Mouse (Mus musculus) forebrain, embryonic 12.5 days (tissue): ENCODE measurements around the gene Tekt4. TPM values are rescaled to one million over a fixed set of nuclear protein-coding genes. Genes with fewer than 3 reads are reported as not detected.

Experiments used
- ATAC-seq: fragments of 200-750 bp; cut with Nextera tagmentation; 2 replicates; pipeline ENCODE4 v1.8.0; 2017; ENCODE audit warnings: moderate TSS enrichment; ENCODE audit not compliant: low FRiP score
- H3K27ac ChIP-seq: fragments of 300-500 bp; sonication (generic); 2 replicates; pipeline ENCODE4 v1.5.1; 2016; ENCODE audit warnings: mild to moderate bottlenecking
- H3K27me3 ChIP-seq: fragments of 300-500 bp; sonication (generic); 2 replicates; pipeline ENCODE4 v1.6.1; 2016; ENCODE audit warnings: mild to moderate bottlenecking
- H3K36me3 ChIP-seq: fragments of 300-500 bp; sonication (generic); replicated peaks from 2 replicates; pipeline ENCODE4 v1.6.1; 2016; ENCODE audit warnings: mild to moderate bottlenecking
- H3K4me1 ChIP-seq: fragments of 300-500 bp; sonication (generic); 2 replicates; pipeline ENCODE4 v1.6.1; 2016
- H3K4me2 ChIP-seq: fragments of 300-500 bp; sonication (generic); 2 replicates; pipeline ENCODE4 v1.6.1; 2016; ENCODE audit warnings: mild to moderate bottlenecking, moderate library complexity
- H3K4me3 ChIP-seq: fragments of 300-500 bp; sonication (generic); replicated peaks from 2 replicates; pipeline ENCODE4 v1.5.1; 2016; ENCODE audit warnings: mild to moderate bottlenecking
- H3K9ac ChIP-seq: fragments of 300-500 bp; sonication (generic); 2 replicates; pipeline ENCODE4 v1.6.1; 2016; ENCODE audit warnings: mild to moderate bottlenecking
- H3K9me3 ChIP-seq: fragments of 300-500 bp; sonication (generic); 2 replicates; pipeline ENCODE4 v1.6.1; 2016
- WGBS: fragments of 180-500 bp; shearing (Covaris S2); methylation state at CpG from one replicate; pipeline ENCODE4 v1.1.7; 2016; 5-methylcytosine and 5-hydroxymethylcytosine counted together
- polyA plus RNA-seq: library from polyadenylated mRNA; unstranded; fragments of >200 nt; fragmentation: Nextera tagmentation; extraction: Ambion mirVana; gene quantifications from 2 replicates; pipeline ENCODE4 v1.2.1, GENCODE M21; 2016

The Tekt4 gene
- 0.19 and 0.31 TPM in 2 replicates for polyA plus RNA-seq

DNA sequence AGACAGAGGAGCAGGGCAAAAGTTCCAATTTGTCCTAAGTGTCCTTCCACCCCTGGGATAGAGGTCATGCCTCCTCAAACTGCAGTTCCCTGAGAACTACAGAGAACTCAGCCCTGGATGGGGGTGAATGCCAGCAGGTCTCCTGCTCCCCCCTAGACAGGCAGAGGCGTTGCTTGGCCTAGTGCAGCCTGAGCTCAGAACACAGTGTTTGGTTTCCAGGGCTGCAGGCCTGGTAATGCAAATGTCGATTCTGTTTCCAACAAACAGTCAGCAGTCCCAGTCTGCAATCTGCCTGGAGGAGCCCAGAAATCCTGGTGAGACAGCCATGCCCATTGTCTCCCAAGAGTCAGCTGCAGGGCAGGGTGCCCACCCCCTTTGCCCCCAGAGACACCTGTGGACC, at the start of gene Tekt4:
Gene Tekt4 (plus strand): TSS at position 344 of the 400 bp plus-strand sequence.
- Histone ChIP-seq H3K9ac (peak within 1 kb of the TSS; percentile 13; the same call in 1 of the 2 replicates), H3K9me3 (no peaks in the 10 kb centered on the region), H3K4me3 (no peak within 1 kb of the TSS), H3K27ac (no peak within 1 kb of the TSS), H3K4me1 (0 out of 2 replicates have a peak, but pooled peaks cover 5% of the 10 kb centered on the region), H3K36me3 (no peaks in the 10 kb centered on the region), H3K4me2 (no peak within 1 kb of the TSS), H3K27me3 (peaks cover 14% of the 10 kb centered on the region; the same call in 1 of the 2 replicates)
- 61% methylated on average over 2 of the region's 2 CpGs for WGBS
- ATAC-seq, result no peak

DNA sequence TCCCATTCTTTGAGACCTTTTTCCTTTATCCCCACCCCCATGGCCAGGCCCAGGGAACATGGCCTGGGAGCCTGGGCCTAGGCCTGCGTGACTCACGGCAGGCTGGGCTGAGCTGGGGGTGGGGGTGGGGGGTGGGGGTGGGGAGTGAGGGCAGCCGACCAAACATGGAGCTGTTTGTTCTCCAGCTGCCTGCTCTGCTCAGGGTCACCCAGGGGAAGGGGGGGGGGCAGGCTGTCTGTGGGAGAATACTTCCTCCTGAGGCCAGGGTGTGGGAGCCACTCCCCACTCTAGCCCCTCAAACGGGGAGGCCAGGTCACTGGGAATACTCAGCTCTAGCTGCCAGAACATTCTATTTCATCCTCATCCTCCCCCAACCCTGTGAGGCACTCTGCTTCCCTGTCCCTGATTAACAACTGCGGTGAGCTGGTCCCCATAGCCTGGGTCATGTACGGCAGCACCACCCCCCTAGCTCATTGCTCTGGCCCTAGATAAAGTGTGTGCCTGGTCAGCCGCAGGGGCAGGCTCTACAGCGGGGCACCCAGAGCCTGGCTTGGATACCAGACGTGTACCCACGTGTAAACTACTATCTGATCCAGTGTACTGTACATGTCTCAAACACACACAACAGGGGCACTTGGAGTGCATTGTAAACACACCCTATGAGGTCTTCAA, 49.1 kb upstream of the Tekt4 start:
- Histone ChIP-seq H3K4me1 (peaks cover 78% of the 10 kb centered on the region), H3K4me2 (peak overlapping the region; percentile 15; the same call in 1 of the 2 replicates), H3K27me3 (peaks cover 94% of the 10 kb centered on the region), H3K9me3 (no peaks in the 10 kb centered on the region), H3K9ac (peak overlapping the region; percentile 40; the same call in 1 of the 2 replicates), H3K27ac (peak overlapping the region; percentile 75), H3K4me3 (no peak overlapping the region), H3K36me3 (no peaks in the 10 kb centered on the region)
- 0 out of 2 replicates have a peak, but pooled peaks have one; percentile 31 for ATAC-seq
- WGBS, result 3% methylated on average over 9 of the region's 10 CpGs

DNA sequence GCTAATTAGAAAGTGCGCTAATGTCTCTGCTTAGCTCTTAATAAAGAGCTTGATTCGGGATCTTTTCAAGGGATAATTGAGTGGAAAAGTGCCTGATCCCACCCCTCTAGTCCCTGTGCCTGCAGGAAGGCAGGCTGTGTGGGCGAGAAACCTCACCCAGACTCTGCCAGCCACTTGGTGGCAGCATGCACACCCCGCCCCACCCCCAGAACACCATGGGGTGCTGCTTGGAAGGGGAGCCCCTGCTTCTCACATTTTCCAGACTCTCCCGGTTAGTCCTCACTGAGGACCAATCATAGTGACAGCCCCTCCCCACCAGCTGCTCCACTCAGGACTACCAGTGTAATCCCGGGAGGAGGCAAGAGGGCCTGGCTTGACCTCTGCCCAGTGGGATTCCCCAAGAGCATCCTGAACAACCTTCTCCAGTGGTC, 48.4 kb upstream of the Tekt4 start:
- peak overlapping the region; percentile 15; the same call in 1 of the 2 replicates for H3K4me2 ChIP-seq
- H3K27ac ChIP-seq, result peak overlapping the region; percentile 75
- H3K9me3 ChIP-seq, result no peaks in the 10 kb centered on the region
- H3K36me3 ChIP-seq, result no peaks in the 10 kb centered on the region
- H3K4me1 ChIP-seq, result peaks cover 84% of the 10 kb centered on the region
- 6% methylated on average over 6 of the region's 6 CpGs for WGBS
- no peak overlapping the region for H3K9ac ChIP-seq
- H3K4me3 ChIP-seq, result no peak overlapping the region
- H3K27me3 ChIP-seq, result peaks cover 93% of the 10 kb centered on the region
- ATAC-seq, result peak; percentile 45

DNA sequence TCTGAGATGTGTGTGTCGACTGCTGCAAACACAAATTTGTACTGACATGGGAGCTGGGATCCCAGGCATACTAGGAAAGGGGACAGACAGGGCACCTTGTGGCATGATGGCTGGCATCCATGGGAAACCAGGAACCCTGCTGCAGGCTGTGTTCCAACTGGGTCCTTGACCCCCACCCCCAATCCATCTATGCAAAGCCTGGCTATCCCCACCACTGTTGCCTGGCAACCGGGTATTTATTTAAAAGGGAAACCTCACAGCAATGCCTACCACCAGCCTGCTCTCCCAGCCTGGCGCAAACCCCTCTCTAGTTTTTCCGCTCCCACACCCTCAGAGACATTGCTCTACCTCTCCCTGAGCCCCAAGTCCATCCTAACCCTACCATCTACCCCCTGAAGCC, 47.1 kb upstream of the Tekt4 start:
- Histone ChIP-seq H3K9me3 (no peaks in the 10 kb centered on the region), H3K27ac (0 out of 2 replicates have a peak overlapping the region, but pooled peaks have one; percentile 13), H3K27me3 (peaks cover 89% of the 10 kb centered on the region), H3K36me3 (no peaks in the 10 kb centered on the region), H3K4me2 (no peak overlapping the region), H3K4me1 (peaks cover 78% of the 10 kb centered on the region), H3K9ac (no peak overlapping the region), H3K4me3 (no peak overlapping the region)
- no peak for ATAC-seq
- 69% methylated on average over 4 of the region's 4 CpGs for WGBS

DNA sequence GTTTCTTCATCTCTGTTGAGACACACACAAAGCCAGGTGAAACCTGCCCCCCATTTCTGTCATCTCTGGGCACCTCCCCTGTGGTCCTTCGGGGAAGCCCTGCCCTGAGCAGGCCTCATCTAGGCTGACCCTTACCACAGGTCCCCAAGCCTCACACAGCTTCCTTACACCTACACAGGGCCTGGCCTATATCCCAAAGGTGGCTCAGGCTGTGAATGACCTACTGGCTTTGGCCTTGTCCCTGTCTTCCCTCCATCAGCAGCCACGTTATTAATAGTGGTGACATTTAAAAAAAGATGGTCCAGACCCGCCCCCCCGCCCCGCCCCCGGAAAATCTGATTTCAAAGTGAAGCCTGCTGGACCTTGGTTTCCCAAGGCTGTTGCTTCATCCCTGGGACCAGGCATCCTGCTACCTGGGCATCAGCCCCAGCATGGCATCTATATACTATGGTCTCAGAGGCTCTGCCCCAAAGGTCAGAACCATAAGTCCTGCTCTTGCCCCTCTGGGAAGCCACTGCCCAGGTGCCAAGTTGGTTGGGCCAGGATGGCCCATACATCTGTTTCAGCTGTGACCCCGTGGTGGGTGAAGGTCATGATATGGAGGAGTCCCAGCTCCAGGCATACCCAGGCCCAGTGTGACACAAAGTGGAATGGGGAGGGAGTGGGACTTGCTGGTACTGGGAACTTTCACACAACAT, 46.0 kb upstream of the Tekt4 start:
- Histone ChIP-seq H3K27me3 (peaks cover 80% of the 10 kb centered on the region), H3K27ac (no peak overlapping the region), H3K36me3 (no peaks in the 10 kb centered on the region), H3K9ac (no peak overlapping the region), H3K4me3 (no peak overlapping the region), H3K4me2 (no peak overlapping the region), H3K9me3 (no peaks in the 10 kb centered on the region), H3K4me1 (peaks cover 76% of the 10 kb centered on the region)
- WGBS, result 89% methylated on average over 7 of the region's 7 CpGs
- ATAC-seq, result no peak

DNA sequence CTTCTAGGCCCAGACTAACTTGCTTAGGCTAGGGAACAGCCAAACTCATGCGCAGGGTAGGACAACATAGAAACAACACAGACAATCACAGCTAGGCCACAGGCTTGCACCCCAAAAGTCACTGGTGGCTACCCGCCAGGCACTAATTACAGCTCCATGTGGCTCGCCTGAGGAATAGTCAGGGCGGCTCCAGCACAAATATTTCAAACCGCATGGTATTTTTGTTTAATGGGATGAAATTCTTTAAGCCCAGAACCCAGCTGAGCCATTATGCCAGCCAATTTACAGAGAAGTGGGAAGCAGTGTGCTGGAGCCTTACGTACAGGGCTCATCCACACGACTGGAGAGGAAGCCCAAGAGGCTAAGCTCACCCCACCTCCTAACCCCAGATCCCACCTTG, 44.8 kb upstream of the Tekt4 start:
- H3K9ac ChIP-seq, result no peak overlapping the region
- H3K27me3 ChIP-seq, result peaks cover 75% of the 10 kb centered on the region
- no peak overlapping the region for H3K4me3 ChIP-seq
- ATAC-seq, result no peak
- H3K9me3 ChIP-seq, result no peaks in the 10 kb centered on the region
- WGBS, result 48% methylated on average over 7 of the region's 7 CpGs
- peaks cover 75% of the 10 kb centered on the region for H3K4me1 ChIP-seq
- H3K4me2 ChIP-seq, result no peak overlapping the region
- no peaks in the 10 kb centered on the region for H3K36me3 ChIP-seq
- peak overlapping the region; percentile 31 for H3K27ac ChIP-seq

DNA sequence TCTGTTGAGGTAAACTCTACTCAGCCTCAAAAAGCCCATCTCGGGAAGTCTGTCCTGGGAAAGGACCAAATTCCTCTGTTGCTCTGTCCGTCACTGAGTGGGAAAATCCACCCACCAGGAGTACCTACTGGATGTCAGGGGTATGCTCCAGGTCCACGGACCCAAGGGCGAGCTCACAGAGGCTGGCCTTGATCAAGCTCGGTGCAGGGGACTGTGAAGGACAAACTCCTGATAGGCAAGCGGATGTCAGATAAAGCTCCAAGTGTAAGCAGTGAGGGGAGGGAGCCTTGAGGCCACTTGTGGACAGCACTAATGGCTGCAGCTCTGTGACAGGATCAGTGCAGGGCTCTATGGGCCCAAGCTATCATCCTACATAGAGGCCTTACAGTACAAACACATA, 44.2 kb upstream of the Tekt4 start:
- no peak overlapping the region; the same call in 1 of the 2 replicates for H3K27ac ChIP-seq
- WGBS, result 80% methylated on average over 6 of the region's 6 CpGs
- H3K4me2 ChIP-seq, result no peak overlapping the region
- peaks cover 75% of the 10 kb centered on the region for H3K4me1 ChIP-seq
- no peak overlapping the region for H3K9ac ChIP-seq
- H3K27me3 ChIP-seq, result peaks cover 71% of the 10 kb centered on the region
- H3K36me3 ChIP-seq, result no peaks in the 10 kb centered on the region
- H3K9me3 ChIP-seq, result no peaks in the 10 kb centered on the region
- H3K4me3 ChIP-seq, result no peak overlapping the region
- no peak for ATAC-seq

DNA sequence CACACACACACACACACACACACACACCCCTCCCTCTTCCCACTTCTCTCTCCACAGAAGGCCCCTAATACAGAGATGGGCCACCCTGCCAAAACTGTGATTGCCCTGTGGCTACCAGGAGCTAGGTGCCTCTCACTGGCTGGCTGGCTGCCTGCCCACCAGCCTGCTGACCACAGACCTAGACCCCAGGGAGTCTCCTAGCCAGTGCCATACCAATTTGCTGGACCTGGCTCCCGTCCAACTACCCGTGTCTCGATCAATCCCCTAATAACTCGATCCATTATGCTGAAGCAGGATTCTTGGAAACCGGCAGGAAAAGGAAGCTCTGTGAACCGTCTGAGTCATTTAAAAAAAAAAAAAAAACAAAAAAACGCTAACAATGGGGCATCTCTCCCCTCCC, 43.6 kb upstream of the Tekt4 start:
- peaks cover 75% of the 10 kb centered on the region for H3K4me1 ChIP-seq

DNA sequence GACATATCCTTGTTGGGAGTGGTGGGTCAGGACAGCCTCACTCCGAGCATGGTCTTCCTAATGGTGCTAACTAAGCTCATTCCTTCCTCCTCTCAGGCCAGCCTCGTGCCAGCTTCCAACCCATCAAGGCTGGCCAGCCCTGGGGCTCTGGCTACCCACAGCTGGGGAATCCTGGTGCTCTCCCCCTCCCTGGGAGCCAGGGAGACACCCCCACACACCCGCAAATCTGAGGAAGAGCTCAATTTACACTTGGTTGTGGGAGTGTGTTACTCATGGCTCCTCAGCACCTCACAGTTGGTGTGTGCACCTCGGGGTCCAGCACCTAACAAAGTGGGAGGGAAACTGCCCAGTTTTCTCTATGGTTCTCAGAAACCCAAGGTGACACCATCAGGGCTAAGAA, 43.2 kb upstream of the Tekt4 start:
- WGBS, result 75% methylated on average over 4 of the region's 4 CpGs

More for the DNA sequence above, 43.6 kb upstream of the Tekt4 start:
- Histone ChIP-seq H3K9me3 (no peaks in the 10 kb centered on the region), H3K9ac (no peak overlapping the region), H3K36me3 (no peaks in the 10 kb centered on the region), H3K27ac (peak overlapping the region; percentile 50; the same call in 1 of the 2 replicates), H3K4me2 (no peak overlapping the region), H3K27me3 (peaks cover 66% of the 10 kb centered on the region), H3K4me3 (no peak overlapping the region)
- 47% methylated on average over 7 of the region's 7 CpGs for WGBS
- ATAC-seq, result no peak

DNA sequence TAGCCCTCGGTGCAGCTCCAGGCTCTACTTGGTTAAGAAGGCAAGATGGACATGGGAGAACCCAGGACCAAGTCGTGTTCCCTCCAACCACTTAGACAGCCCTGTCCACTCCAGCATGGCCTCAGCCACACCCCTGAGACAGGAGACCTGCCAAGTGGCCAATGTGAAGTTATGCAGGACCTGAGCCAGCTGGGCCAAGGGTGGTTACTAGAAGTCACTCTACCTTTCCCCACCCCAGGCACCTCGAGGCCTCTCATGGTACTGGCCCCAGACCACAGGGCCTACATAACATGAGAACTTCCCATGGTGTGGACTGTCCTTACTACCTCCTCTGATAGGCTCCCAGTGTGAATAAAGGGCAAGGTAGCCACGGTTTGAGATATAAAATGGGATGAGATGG, 40.2 kb upstream of the Tekt4 start:
- no peak overlapping the region for H3K4me2 ChIP-seq
- H3K27ac ChIP-seq, result no peak overlapping the region
- H3K27me3 ChIP-seq, result peaks cover 35% of the 10 kb centered on the region
- no peak overlapping the region for H3K4me3 ChIP-seq
- no peak for ATAC-seq
- 77% methylated on average over 4 of the region's 4 CpGs for whole genome bisulfite sequencing
- H3K9ac ChIP-seq, result no peak overlapping the region
- H3K4me1 ChIP-seq, result peaks cover 77% of the 10 kb centered on the region
- no peaks in the 10 kb centered on the region for H3K9me3 ChIP-seq
- no peaks in the 10 kb centered on the region for H3K36me3 ChIP-seq

More for the DNA sequence above, 43.2 kb upstream of the Tekt4 start:
- Histone ChIP-seq H3K36me3 (no peaks in the 10 kb centered on the region), H3K9ac (no peak overlapping the region), H3K27me3 (peaks cover 64% of the 10 kb centered on the region), H3K9me3 (no peaks in the 10 kb centered on the region), H3K4me2 (no peak overlapping the region), H3K27ac (no peak overlapping the region), H3K4me3 (no peak overlapping the region), H3K4me1 (peaks cover 75% of the 10 kb centered on the region)
- no peak for ATAC-seq

DNA sequence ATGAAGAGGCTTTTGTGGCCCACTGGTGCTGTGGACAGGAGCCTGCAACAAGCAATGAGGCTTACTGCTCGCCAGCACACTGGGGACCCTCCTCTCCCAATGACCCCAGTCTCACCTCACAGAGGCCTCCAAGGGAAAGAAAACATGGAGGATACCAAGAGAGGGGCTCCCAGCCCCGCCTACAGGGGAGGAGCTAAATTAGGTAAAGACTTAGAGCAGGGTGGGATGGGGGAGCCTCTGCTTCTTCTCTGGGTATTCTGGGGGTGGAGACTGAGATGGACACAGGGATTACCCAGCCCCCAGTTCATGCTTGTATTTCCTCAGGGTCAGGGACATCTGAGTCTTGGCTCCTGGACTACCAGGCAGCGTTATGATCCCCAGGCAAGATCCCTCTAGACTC, 39.5 kb upstream of the Tekt4 start:
- Histone ChIP-seq H3K4me2 (no peak overlapping the region), H3K27me3 (peaks cover 28% of the 10 kb centered on the region), H3K36me3 (no peaks in the 10 kb centered on the region), H3K4me1 (peaks cover 78% of the 10 kb centered on the region), H3K27ac (peak overlapping the region; percentile 72), H3K4me3 (no peak overlapping the region), H3K9ac (no peak overlapping the region), H3K9me3 (no peaks in the 10 kb centered on the region)
- ATAC-seq, result no peak
- 41% methylated on average over 3 of the region's 3 CpGs for WGBS

DNA sequence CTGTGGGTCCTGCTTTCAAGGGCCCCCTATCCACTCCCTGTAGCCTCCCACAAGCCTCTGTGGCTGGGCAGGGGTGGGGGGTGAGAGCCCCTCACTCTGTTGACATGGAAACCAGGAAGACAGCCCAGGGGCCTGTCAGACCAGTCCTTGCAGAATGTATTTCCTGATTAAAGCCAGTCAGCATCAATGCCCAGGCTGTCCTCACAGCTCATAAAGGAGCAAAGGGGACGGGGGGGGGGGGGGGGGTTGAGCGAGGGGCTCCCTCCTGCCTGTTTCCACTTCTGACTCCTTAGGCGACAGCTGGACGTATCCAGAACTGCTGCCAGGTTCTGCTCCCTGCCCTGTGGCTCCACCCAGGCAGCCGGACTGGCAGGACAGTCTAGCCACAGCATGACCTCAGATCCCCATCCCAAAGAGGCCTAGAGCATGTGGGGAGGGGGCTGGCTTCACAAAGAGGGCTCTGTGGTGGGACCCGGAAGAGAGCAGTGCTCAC, 38.9 kb upstream of the Tekt4 start:
- H3K9ac ChIP-seq, result peak overlapping the region; percentile 33; the same call in 1 of the 2 replicates
- no peak overlapping the region for H3K4me3 ChIP-seq
- H3K4me2 ChIP-seq, result peak overlapping the region; percentile 29; the same call in 1 of the 2 replicates
- 0% methylated on average over 4 of the region's 6 CpGs for WGBS
- peaks cover 78% of the 10 kb centered on the region for H3K4me1 ChIP-seq
- H3K27ac ChIP-seq, result peak overlapping the region; percentile 72
- H3K27me3 ChIP-seq, result peaks cover 23% of the 10 kb centered on the region
- ATAC-seq, result peak; percentile 27; the same call in 1 of the 2 replicates
- no peaks in the 10 kb centered on the region for H3K36me3 ChIP-seq
- H3K9me3 ChIP-seq, result no peaks in the 10 kb centered on the region
